In the genomic region with DNA sequence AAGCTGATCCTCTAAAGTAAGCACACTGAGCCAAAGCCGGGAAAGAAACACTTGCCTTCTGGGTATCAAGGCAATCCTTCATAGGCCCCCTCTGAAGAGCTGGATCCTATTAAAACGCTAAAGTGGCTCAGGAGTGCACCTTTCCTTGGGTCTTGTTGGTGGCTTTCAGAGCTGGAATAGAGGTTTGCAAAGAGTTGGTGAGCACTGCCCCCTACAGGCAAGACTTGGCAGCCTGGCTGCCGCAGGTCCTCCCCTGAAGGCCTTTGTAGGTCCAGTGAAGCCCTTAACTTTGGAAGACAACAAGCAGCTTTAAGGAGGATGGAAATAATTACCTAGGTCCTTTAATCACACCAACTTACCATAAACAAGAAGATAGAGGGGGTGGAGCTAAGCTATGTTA, we compare ENCODE assay signal across 8 mouse cellular contexts. TPM values are rescaled to one million over a fixed set of nuclear protein-coding genes. Genes with fewer than 3 reads are reported as not detected.
A peak's percentile ranks its signal among the peaks of the same experiment; 100 is the strongest.
DNase-seq lines count a peak whose midpoint lies in the region; ATAC-seq lines count a peak whose summit lies in the region.

No protein-coding gene starts in this region.

- intact Hi-C loops in left cerebral cortex, postnatal 14 days (cut with DNase I): loop anchor here (1.0 to 5.0 kb wide), 2 partner anchors 106 to 221 kb away; no protein-coding TSS in a partner anchor

- no peak overlapping the region for H3K27ac ChIP-seq in liver, embryonic 12.5 days

- no peaks in the 10 kb centered on the region for H3K36me3 ChIP-seq in liver, embryonic 12.5 days

- H3K4me3 ChIP-seq in liver, embryonic 12.5 days: no peak overlapping the region

- peaks cover 32% of the 10 kb centered on the region for H3K27me3 ChIP-seq in liver, embryonic 12.5 days (replicated peaks)

- DNase-seq in liver: peak; percentile 73
- peak; percentile 90 for DNase-seq in MN1 (ENCODE audit: low spot score)
- peak; percentile 46 for DNase-seq in cerebellum, adult 9-11 months
- DNase-seq in left cerebral cortex, postnatal 14 days (ENCODE audit: low spot score in 2 of 2): peak; percentile 62 to 81
- DNase-seq in neural tube, embryonic 10.5 days (ENCODE audit: extremely low spot score, low spot score): peak; percentile 78
- peak; percentile 48 to 54 for DNase-seq in thymus, postnatal 36 days

- no peak for ATAC-seq in liver, embryonic 12.5 days
- peak; percentile 54 for ATAC-seq in granulocyte monocyte progenitor cell, adult 5-6 weeks (replicated peaks; ENCODE audit: poor library complexity, severe bottlenecking)

- H3K4me2 ChIP-seq in liver, embryonic 12.5 days: no peak overlapping the region

- H3K9ac ChIP-seq in liver, embryonic 12.5 days: no peak overlapping the region

- no peaks in the 10 kb centered on the region for H3K9me3 ChIP-seq in liver, embryonic 12.5 days (replicated peaks)

- H3K4me1 ChIP-seq in liver, embryonic 12.5 days: peaks cover 14% of the 10 kb centered on the region

- WGBS in liver, embryonic 12.5 days (ENCODE audit: insufficient replicate concordance): 13% methylated on average over 3 of the region's 3 CpGs

RNA-seq across cellular contexts. Expression of gene Mrgbp, which starts 2.4 kb away (rescaled TPM):
- 15.2 and 15.6 TPM in 2 replicates for polyA plus RNA-seq in liver, embryonic 12.5 days (2016; fragmentation: Nextera tagmentation; extraction: Ambion mirVana)
- 38.2 and 39.9 TPM in 2 replicates for total RNA-seq in granulocyte monocyte progenitor cell, adult 5-6 weeks (2014; fragmentation: Nextera tagmentation)
- total RNA-seq in granulocyte monocyte progenitor cell, adult 5-6 weeks (2017): 27.1 and 28.9 TPM in 2 replicates
- total RNA-seq in left cerebral cortex, postnatal 14 days (2021): 10 to 100 TPM; 15.9 to 20.9 TPM

RNA-seq across cellular contexts. Expression of gene Ogfr, which starts 10.4 kb away (rescaled TPM):
- 31.6 and 32.5 TPM in 2 replicates for polyA plus RNA-seq in liver, embryonic 12.5 days (2016; fragmentation: Nextera tagmentation; extraction: Ambion mirVana)
- 32.5 and 34.2 TPM in 2 replicates for total RNA-seq in granulocyte monocyte progenitor cell, adult 5-6 weeks (2014; fragmentation: Nextera tagmentation)
- 40.3 and 42.0 TPM in 2 replicates for total RNA-seq in granulocyte monocyte progenitor cell, adult 5-6 weeks (2017)
- 10 to 100 TPM; 61.5 to 62.9 TPM for total RNA-seq in left cerebral cortex, postnatal 14 days (2021)

RNA-seq across cellular contexts. Expression of gene Col9a3, which starts 18.9 kb away (rescaled TPM):
- 2.4 and 2.9 TPM in 2 replicates for polyA plus RNA-seq in liver, embryonic 12.5 days (2016; fragmentation: Nextera tagmentation; extraction: Ambion mirVana)
- 0.41 TPM in 1 of 2 replicates, not detected in the other for total RNA-seq in granulocyte monocyte progenitor cell, adult 5-6 weeks (2014; fragmentation: Nextera tagmentation)
- total RNA-seq in granulocyte monocyte progenitor cell, adult 5-6 weeks (2017): 0.26 and 0.57 TPM in 2 replicates
- 10 to 100 TPM; 23.2 to 31.7 TPM for total RNA-seq in left cerebral cortex, postnatal 14 days (2021)

Comparison
In these comparisons a context has a peak if more than half of its experiments do, and no peak if none do; other contexts are left out.
1. RNA of gene Col9a3, which starts 18.9 kb away (total RNA-seq): 23.2 to 31.7 TPM in left cerebral cortex, postnatal 14 days; 0.26 to 0.57 TPM in granulocyte monocyte progenitor cell, adult 5-6 weeks; every median in the first group is over 10 times any median in the second.
2. Peak in every context shown above with its lines, with median percentiles within 50 percentile points of each other: DNase-seq.